In genomic region chr7:130695669-130696338, GRCm38 (mm10) we compare ENCODE assay signal across 11 mouse cellular contexts.
DNase-seq lines count a peak whose midpoint lies in the region; ATAC-seq and TF ChIP-seq lines count a peak whose summit lies in the region.
"Had no signal": no experiment of that assay in that cellular context is flagged by ENCODE, and none has a peak within 500 bp of the region (broad histone marks: within the 10 kb centered on the region; RNA-seq: fewer than 3 reads in every experiment).

No protein-coding gene starts in this region.

- H3K27ac ChIP-seq in heart, postnatal 0 days (ENCODE audit: low read depth): peak overlapping the region; percentile 22; the same call in 1 of the 2 replicates
- peak overlapping the region; percentile 54 for H3K27ac ChIP-seq in embryonic facial prominence, embryonic 10.5 days (replicated peaks)
- H3K27ac ChIP-seq in forebrain, postnatal 0 days (ENCODE audit: low read depth, low read length): no peak overlapping the region
- 0 out of 2 replicates have a peak overlapping the region, but pooled peaks have one; percentile 20 for H3K27ac ChIP-seq in midbrain, embryonic 14.5 days (replicated peaks; ENCODE audit: low read depth, low read length)
- H3K27ac ChIP-seq: heart, adult 2 months; macrophage had no signal

- ATAC-seq in heart, postnatal 0 days (ENCODE audit: insufficient read depth, low read depth): no peak
- no peak for ATAC-seq in forebrain, postnatal 0 days
- ATAC-seq in midbrain, embryonic 14.5 days (ENCODE audit: low FRiP score, low TSS enrichment): no peak

- H3K4me3 ChIP-seq in heart, postnatal 0 days (ENCODE audit: low read depth, low read length): no peak overlapping the region
- peak overlapping the region; percentile 8; the same call in 1 of the 2 replicates for H3K4me3 ChIP-seq in embryonic facial prominence, embryonic 10.5 days
- no peak overlapping the region for H3K4me3 ChIP-seq in forebrain, postnatal 0 days (ENCODE audit: low read depth, low read length)
- H3K4me3 ChIP-seq in midbrain, embryonic 14.5 days (replicated peaks; ENCODE audit: low read depth, low read length): peak overlapping the region; percentile 93; the same call in 1 of the 2 replicates
- H3K4me3 ChIP-seq: heart, adult 2 months had no signal

- H3K4me1 ChIP-seq in heart, postnatal 0 days (ENCODE audit: control insufficient read depth, insufficient read depth): peaks cover 45% of the 10 kb centered on the region
- H3K4me1 ChIP-seq in embryonic facial prominence, embryonic 10.5 days: peaks cover 85% of the 10 kb centered on the region
- peaks cover 25% of the 10 kb centered on the region for H3K4me1 ChIP-seq in forebrain, postnatal 0 days (ENCODE audit: insufficient read depth)
- peaks cover 47% of the 10 kb centered on the region for H3K4me1 ChIP-seq in midbrain, embryonic 14.5 days (ENCODE audit: control insufficient read depth, insufficient read depth, low read length)

- H3K36me3 ChIP-seq in heart, postnatal 0 days (replicated peaks; ENCODE audit: control insufficient read depth, insufficient read depth, low read length): peaks cover 12% of the 10 kb centered on the region; the same call in 1 of the 2 replicates
- H3K36me3 ChIP-seq in embryonic facial prominence, embryonic 10.5 days (replicated peaks): peaks cover 27% of the 10 kb centered on the region
- 0 out of 2 replicates have a peak, but pooled peaks cover 1% of the 10 kb centered on the region for H3K36me3 ChIP-seq in forebrain, postnatal 0 days (ENCODE audit: insufficient read depth)
- 0 out of 2 replicates have a peak, but pooled peaks cover under 1% of the 10 kb centered on the region for H3K36me3 ChIP-seq in midbrain, embryonic 14.5 days (ENCODE audit: control insufficient read depth, insufficient read depth, low read length)

- H3K9ac ChIP-seq in heart, postnatal 0 days (replicated peaks; ENCODE audit: low read depth, low read length): no peak overlapping the region
- 0 out of 2 replicates have a peak overlapping the region, but pooled peaks have one; percentile 14 for H3K9ac ChIP-seq in forebrain, postnatal 0 days
- H3K9ac ChIP-seq in midbrain, embryonic 14.5 days (replicated peaks; ENCODE audit: low read length): peak overlapping the region; percentile 36; the same call in 1 of the 2 replicates

- WGBS in heart, postnatal 0 days: 69% methylated on average over 13 of the region's 13 CpGs
- 80% methylated on average over 13 of the region's 13 CpGs for WGBS in embryonic facial prominence, embryonic 10.5 days
- WGBS in forebrain, postnatal 0 days: 71% methylated on average over 13 of the region's 13 CpGs
- 67% methylated on average over 13 of the region's 13 CpGs for WGBS in midbrain, embryonic 14.5 days

- TF ChIP-seq EP300 in heart, postnatal 0 days (IDR thresholded peaks at IDR 0.05; ENCODE audit: low read depth): no peak

- H3K4me2 ChIP-seq in heart, postnatal 0 days (ENCODE audit: low read depth, low read length): no peak overlapping the region
- peak overlapping the region; percentile 56 for H3K4me2 ChIP-seq in forebrain, postnatal 0 days (ENCODE audit: low read depth)
- H3K4me2 ChIP-seq in midbrain, embryonic 14.5 days (ENCODE audit: low read length): peak overlapping the region; percentile 75

- no peaks in the 10 kb centered on the region for H3K9me3 ChIP-seq in heart, postnatal 0 days (replicated peaks; ENCODE audit: control insufficient read depth, low read length)
- H3K9me3 ChIP-seq in embryonic facial prominence, embryonic 10.5 days: no peaks in the 10 kb centered on the region
- H3K9me3 ChIP-seq in forebrain, postnatal 0 days (ENCODE audit: low read length): no peaks in the 10 kb centered on the region
- H3K9me3 ChIP-seq in midbrain, embryonic 14.5 days (ENCODE audit: control insufficient read depth, low read length): no peaks in the 10 kb centered on the region

- TF ChIP-seq CTCF in heart, postnatal 0 days (IDR thresholded peaks at IDR 0.05; ENCODE audit: low read depth): no peak
- TF ChIP-seq CTCF in forebrain, postnatal 0 days (IDR thresholded peaks at IDR 0.05; ENCODE audit: low read depth): no peak

- H3K27me3 ChIP-seq in heart, postnatal 0 days (ENCODE audit: control insufficient read depth, insufficient read depth, low read length): no peaks in the 10 kb centered on the region
- no peaks in the 10 kb centered on the region for H3K27me3 ChIP-seq in embryonic facial prominence, embryonic 10.5 days (replicated peaks; ENCODE audit: low read depth, poor library complexity, severe bottlenecking)
- H3K27me3 ChIP-seq in forebrain, postnatal 0 days (ENCODE audit: insufficient read depth, low read length): no peaks in the 10 kb centered on the region
- no peaks in the 10 kb centered on the region for H3K27me3 ChIP-seq in midbrain, embryonic 14.5 days (ENCODE audit: control insufficient read depth, insufficient read depth, low read length)

- no peak for DNase-seq in heart, postnatal 0 days (ENCODE audit: low spot score)
- no peak for DNase-seq in heart, adult 8-10 months (ENCODE audit: low spot score)
- no peak for DNase-seq in embryonic facial prominence, embryonic 10.5 days (ENCODE audit: low spot score)
- no peak for DNase-seq in forebrain, postnatal 0 days
- no peak for DNase-seq in midbrain, embryonic 14.5 days
- DNase-seq in c-Kit-positive CD71-positive TER-119-positive erythroid progenitor cells, embryonic 14.5 days (ENCODE audit: low spot score): no peak
- DNase-seq in adrenal gland, postnatal 25 days: no peak
- no peak for DNase-seq in lung, adult 18-20 months
- DNase-seq: heart, adult 2 months; thymus, postnatal 4 days had no signal

Comparison
In these comparisons a context has a peak if more than half of its experiments do, and no peak if none do; other contexts are left out.
1. H3K4me3 ChIP-seq: peak in embryonic facial prominence, embryonic 10.5 days (single experiment) and midbrain, embryonic 14.5 days (single experiment); none in heart, postnatal 0 days (single experiment) and forebrain, postnatal 0 days (single experiment).